Mouse (Mus musculus): ENCODE results near the gene Kcnq2. TPM values are rescaled to one million over a fixed set of nuclear protein-coding genes. Genes with fewer than 3 reads are reported as not detected.

Kcnq2 gene
- polyA plus RNA-seq, 1 experiment, result not detected

DNA sequence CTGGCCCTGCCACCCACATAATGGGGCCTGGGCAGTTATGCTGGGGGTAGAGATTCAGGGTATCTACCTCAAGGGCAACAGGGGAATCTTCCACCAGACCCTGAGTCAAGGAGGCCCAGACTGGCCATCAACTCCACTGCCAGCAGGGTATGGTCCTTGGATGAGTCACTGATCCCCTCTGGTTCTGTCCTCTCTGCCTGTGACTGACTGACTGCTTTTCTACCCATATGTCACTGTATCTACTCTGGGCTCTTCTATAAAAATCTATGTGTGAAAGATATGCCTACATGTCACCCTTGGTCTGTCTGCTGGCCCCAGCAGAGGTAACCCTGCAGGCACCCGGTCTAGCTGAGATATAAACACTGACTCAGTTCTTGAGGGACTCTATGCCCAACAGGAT is 18.0 kb upstream of the Kcnq2 start:
- TF ChIP-seq CTCF (IDR thresholded peaks at IDR 0.05; ENCODE audit: insufficient read depth, low read depth, low read length), result no peak
- TF ChIP-seq POLR2A (IDR thresholded peaks at IDR 0.05; ENCODE audit: insufficient read depth, low read depth, low read length), result no peak
- Histone ChIP-seq H3K4me1 (ENCODE audit: control insufficient read depth, insufficient read depth, low read length) (peaks cover 59% of the 10 kb centered on the region), H3K4me3 (ENCODE audit: insufficient read depth, low read depth, low read length) (no peak overlapping the region), H3K27ac (ENCODE audit: insufficient read depth, low read depth, low read length) (no peak overlapping the region)
- WGBS, result 81% methylated on average over 1 of the region's 1 CpGs

GRCm38 (mm10) chr2:181152701-181153100 is 17.6 kb upstream of the Kcnq2 start:
- WGBS, result 66% methylated on average over 17 of the region's 17 CpGs
- Histone ChIP-seq H3K27ac (ENCODE audit: insufficient read depth, low read depth, low read length) (no peak overlapping the region), H3K4me3 (ENCODE audit: insufficient read depth, low read depth, low read length) (no peak overlapping the region), H3K4me1 (ENCODE audit: control insufficient read depth, insufficient read depth, low read length) (peaks cover 61% of the 10 kb centered on the region)
- no peak for TF ChIP-seq CTCF (IDR thresholded peaks at IDR 0.05; ENCODE audit: insufficient read depth, low read depth, low read length)
- TF ChIP-seq POLR2A (IDR thresholded peaks at IDR 0.05; ENCODE audit: insufficient read depth, low read depth, low read length), result no peak

DNA sequence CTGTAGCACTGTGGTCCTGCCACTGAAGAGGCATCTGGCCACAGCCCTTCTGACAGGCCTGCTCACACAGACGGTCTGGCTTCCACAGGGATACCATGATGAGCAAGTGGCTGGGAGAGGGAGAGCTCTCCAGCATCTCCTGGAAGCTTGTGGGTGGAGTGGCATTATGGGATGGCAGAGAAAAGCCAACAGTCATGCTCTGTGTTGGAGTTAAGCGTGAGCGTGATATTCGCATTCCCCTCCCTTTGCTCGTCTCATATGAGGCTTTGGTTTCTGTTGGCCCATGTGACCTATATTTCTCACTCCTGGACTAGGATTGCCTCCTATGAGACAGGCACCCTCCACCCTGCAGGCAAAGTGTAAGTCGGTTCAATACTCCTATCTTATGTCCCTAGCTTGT is 15.2 kb upstream of the Kcnq2 start:
- WGBS, result 32% methylated on average over 6 of the region's 6 CpGs
- Histone ChIP-seq H3K27ac (ENCODE audit: insufficient read depth, low read depth, low read length) (no peak overlapping the region), H3K4me3 (ENCODE audit: insufficient read depth, low read depth, low read length) (no peak overlapping the region), H3K4me1 (ENCODE audit: control insufficient read depth, insufficient read depth, low read length) (peaks cover 60% of the 10 kb centered on the region)
- TF ChIP-seq CTCF (IDR thresholded peaks at IDR 0.05; ENCODE audit: insufficient read depth, low read depth, low read length) (no peak), POLR2A (IDR thresholded peaks at IDR 0.05; ENCODE audit: insufficient read depth, low read depth, low read length) (no peak)

DNA sequence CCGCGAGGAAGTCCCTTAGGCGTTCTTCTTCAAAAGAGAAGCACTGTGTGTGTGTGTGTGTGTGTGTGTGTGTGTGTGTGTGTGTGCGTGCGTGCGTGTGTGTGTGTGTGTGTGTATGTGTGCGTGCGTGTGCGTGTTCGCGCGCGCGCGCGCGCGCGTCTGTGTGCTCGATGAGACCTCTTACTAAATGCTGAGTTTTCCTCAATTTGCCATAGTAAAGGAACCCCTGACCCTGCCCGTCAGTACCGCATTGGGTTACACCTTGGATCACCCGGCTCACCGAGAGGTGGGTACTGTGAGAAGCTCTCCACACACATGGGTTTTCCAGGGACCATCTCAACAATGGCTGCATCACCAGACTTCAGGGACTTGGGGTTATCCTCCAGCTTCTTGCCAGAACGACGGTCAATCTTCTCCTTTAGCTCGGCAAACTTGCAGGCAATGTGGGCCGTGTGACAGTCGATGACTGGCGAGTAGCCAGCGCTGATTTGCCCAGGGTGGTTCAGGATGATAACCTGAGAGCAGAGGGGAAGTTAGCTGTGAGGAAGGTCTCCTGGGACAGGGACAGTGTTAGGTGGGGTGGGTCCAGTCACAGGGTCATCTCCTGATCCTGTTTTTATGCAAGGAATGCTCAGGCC is 13.3 kb upstream of the Kcnq2 start:
- Histone ChIP-seq H3K4me1 (ENCODE audit: control insufficient read depth, insufficient read depth, low read length) (peaks cover 55% of the 10 kb centered on the region), H3K27ac (ENCODE audit: insufficient read depth, low read depth, low read length) (0 out of 2 replicates have a peak overlapping the region, but pooled peaks have one; percentile 7), H3K4me3 (ENCODE audit: insufficient read depth, low read depth, low read length) (no peak overlapping the region)
- TF ChIP-seq POLR2A (IDR thresholded peaks at IDR 0.05; ENCODE audit: insufficient read depth, low read depth, low read length) (no peak), CTCF (IDR thresholded peaks at IDR 0.05; ENCODE audit: insufficient read depth, low read depth, low read length) (no peak)
- WGBS, result 12% methylated on average over 31 of the region's 31 CpGs

- H3K4me1 ChIP-seq (ENCODE audit: control insufficient read depth, insufficient read depth, low read length), result peaks cover 52% of the 10 kb centered on the region
- H3K27ac ChIP-seq (ENCODE audit: insufficient read depth, low read depth, low read length), result peak overlapping the region; percentile 7; the same call in 1 of the 2 replicates
- H3K4me3 ChIP-seq (ENCODE audit: insufficient read depth, low read depth, low read length), result peak overlapping the region; percentile 5; the same call in 1 of the 2 replicates
- TF ChIP-seq POLR2A (IDR thresholded peaks at IDR 0.05; ENCODE audit: insufficient read depth, low read depth, low read length) (no peak), CTCF (IDR thresholded peaks at IDR 0.05; ENCODE audit: insufficient read depth, low read depth, low read length) (no peak)
- 7% methylated on average over 61 of the region's 61 CpGs for WGBS
Observed at GRCm38 (mm10) chr2:181147546-181148317, 12.6 kb upstream of the Kcnq2 start.

GRCm38 (mm10) chr2:181146976-181147545 is 12.0 kb upstream of the Kcnq2 start:
- H3K4me1 ChIP-seq (ENCODE audit: control insufficient read depth, insufficient read depth, low read length), result peaks cover 49% of the 10 kb centered on the region
- no peak overlapping the region for H3K4me3 ChIP-seq (ENCODE audit: insufficient read depth, low read depth, low read length)
- TF ChIP-seq POLR2A (IDR thresholded peaks at IDR 0.05; ENCODE audit: insufficient read depth, low read depth, low read length) (no peak), CTCF (IDR thresholded peaks at IDR 0.05; ENCODE audit: insufficient read depth, low read depth, low read length) (no peak)
- no peak overlapping the region for H3K27ac ChIP-seq (ENCODE audit: insufficient read depth, low read depth, low read length)
- 45% methylated on average over 4 of the region's 4 CpGs for WGBS

- TF ChIP-seq POLR2A (IDR thresholded peaks at IDR 0.05; ENCODE audit: insufficient read depth, low read depth, low read length), result no peak
- H3K27ac ChIP-seq (ENCODE audit: insufficient read depth, low read depth, low read length), result no peak overlapping the region
- H3K4me3 ChIP-seq (ENCODE audit: insufficient read depth, low read depth, low read length), result no peak overlapping the region
- peaks cover 34% of the 10 kb centered on the region for H3K4me1 ChIP-seq (ENCODE audit: control insufficient read depth, insufficient read depth, low read length)
- 82% methylated on average over 2 of the region's 2 CpGs for WGBS
Observed at GRCm38 (mm10) chr2:181144675-181145074, 9.6 kb upstream of the Kcnq2 start.

DNA sequence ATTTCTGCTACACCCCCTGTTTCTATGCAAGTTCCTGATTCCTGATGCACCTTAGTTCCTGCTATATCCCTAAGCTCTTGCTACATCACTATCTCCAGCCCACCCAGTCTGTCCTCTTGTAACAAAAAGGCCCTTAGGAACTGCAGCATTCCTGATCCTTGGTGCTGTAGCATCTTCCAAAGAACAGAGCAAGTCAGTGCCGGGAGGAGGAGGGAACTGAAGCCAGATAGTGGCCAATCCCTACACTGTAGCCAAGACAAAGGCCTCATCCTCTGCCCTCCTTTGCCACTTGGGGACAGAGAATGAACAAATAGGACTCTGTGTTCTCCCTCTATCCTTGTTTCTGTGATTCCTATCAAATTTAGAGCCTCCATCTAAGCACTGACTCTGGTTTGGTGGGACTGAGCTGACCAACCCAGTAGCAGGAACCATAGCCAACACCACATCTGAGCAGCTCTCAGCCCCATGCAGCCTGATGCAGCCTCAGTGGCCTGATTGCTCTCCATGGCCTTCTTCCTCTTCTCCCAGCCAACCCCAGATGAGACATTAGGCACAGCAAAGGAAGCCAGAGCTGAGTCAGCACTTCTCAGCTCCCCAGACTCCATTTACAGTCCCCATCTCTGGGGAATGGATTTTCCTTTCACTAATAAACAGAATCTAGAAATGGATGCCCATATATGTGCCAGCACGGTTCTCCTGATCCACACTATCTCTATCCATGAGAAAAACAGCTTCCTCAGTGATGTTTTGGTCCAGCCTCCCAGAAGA is 8.6 kb upstream of the Kcnq2 start:
- no peak overlapping the region for H3K4me3 ChIP-seq (ENCODE audit: insufficient read depth, low read depth, low read length)
- no peak for TF ChIP-seq CTCF (IDR thresholded peaks at IDR 0.05; ENCODE audit: insufficient read depth, low read depth, low read length)
- TF ChIP-seq POLR2A (IDR thresholded peaks at IDR 0.05; ENCODE audit: insufficient read depth, low read depth, low read length), result no peak
- peaks cover 31% of the 10 kb centered on the region for H3K4me1 ChIP-seq (ENCODE audit: control insufficient read depth, insufficient read depth, low read length)
- H3K27ac ChIP-seq (ENCODE audit: insufficient read depth, low read depth, low read length), result no peak overlapping the region
- 59% methylated on average over 2 of the region's 2 CpGs for WGBS
